Mouse (Mus musculus): ENCODE data around the gene Tyw1.

Gene Tyw1

GRCm38 (mm10) chr5:130264433-130265005 is 9.1 kb downstream of the Tyw1 start:
- DNase-seq (ENCODE audit: low spot score): no peak

- no peak for DNase-seq (ENCODE audit: low spot score)
Observed at GRCm38 (mm10) chr5:130266651-130267050, 11.2 kb downstream of the Tyw1 start.

- DNase-seq (ENCODE audit: low spot score): no peak
Observed at GRCm38 (mm10) chr5:130267316-130267715, 11.9 kb downstream of the Tyw1 start.

- DNase-seq (ENCODE audit: low spot score): no peak
Observed at GRCm38 (mm10) chr5:130268976-130269375, 13.6 kb downstream of the Tyw1 start.

GRCm38 (mm10) chr5:130272344-130272743 is 16.9 kb downstream of the Tyw1 start:
- DNase-seq (ENCODE audit: low spot score): no peak

- no peak for DNase-seq (ENCODE audit: low spot score)
Observed at GRCm38 (mm10) chr5:130273046-130273445, 17.6 kb downstream of the Tyw1 start.

GRCm38 (mm10) chr5:130275509-130275908 is 20.1 kb downstream of the Tyw1 start:
- DNase-seq (ENCODE audit: low spot score): no peak

GRCm38 (mm10) chr5:130278011-130278472 is 22.6 kb downstream of the Tyw1 start:
- no peak for DNase-seq (ENCODE audit: low spot score)

GRCm38 (mm10) chr5:130283079-130283732 is 27.8 kb downstream of the Tyw1 start:
- no peak for DNase-seq (ENCODE audit: low spot score)

GRCm38 (mm10) chr5:130288106-130288505 is 32.7 kb downstream of the Tyw1 start:
- DNase-seq (ENCODE audit: low spot score): no peak

GRCm38 (mm10) chr5:130290242-130290641 is 34.8 kb downstream of the Tyw1 start:
- no peak for DNase-seq (ENCODE audit: low spot score)

- DNase-seq (ENCODE audit: low spot score): no peak
Observed at GRCm38 (mm10) chr5:130290775-130291174, 35.4 kb downstream of the Tyw1 start.

- no peak for DNase-seq (ENCODE audit: low spot score)
Observed at GRCm38 (mm10) chr5:130292976-130293375, 37.6 kb downstream of the Tyw1 start.

GRCm38 (mm10) chr5:130293941-130294340 is 38.5 kb downstream of the Tyw1 start:
- no peak for DNase-seq (ENCODE audit: low spot score)

GRCm38 (mm10) chr5:130294598-130294997 is 39.2 kb downstream of the Tyw1 start:
- no peak for DNase-seq (ENCODE audit: low spot score)

- DNase-seq (ENCODE audit: low spot score): no peak
Observed at GRCm38 (mm10) chr5:130296071-130296470, 40.7 kb downstream of the Tyw1 start.

- DNase-seq (ENCODE audit: low spot score): no peak
Observed at GRCm38 (mm10) chr5:130298831-130299460, 43.5 kb downstream of the Tyw1 start.

GRCm38 (mm10) chr5:130299526-130299925 is 44.1 kb downstream of the Tyw1 start:
- no peak for DNase-seq (ENCODE audit: low spot score)

GRCm38 (mm10) chr5:130303611-130304010 is 48.2 kb downstream of the Tyw1 start:
- no peak for DNase-seq (ENCODE audit: low spot score)

GRCm38 (mm10) chr5:130307921-130308320 is 52.5 kb downstream of the Tyw1 start:
- DNase-seq (ENCODE audit: low spot score): no peak

- no peak for DNase-seq (ENCODE audit: low spot score)
Observed at GRCm38 (mm10) chr5:130310077-130310476, 54.7 kb downstream of the Tyw1 start.

- DNase-seq (ENCODE audit: low spot score): no peak
Observed at GRCm38 (mm10) chr5:130310827-130311226, 55.4 kb downstream of the Tyw1 start.

GRCm38 (mm10) chr5:130313488-130313887 is 58.1 kb downstream of the Tyw1 start:
- DNase-seq (ENCODE audit: low spot score): no peak

All from ovary, adult 18-20 months (tissue).